Mouse (Mus musculus) liver, embryonic 13.5 days (tissue): ENCODE data around the gene Pde3a. TPM values are rescaled to one million over a fixed set of nuclear protein-coding genes. Genes with fewer than 3 reads are reported as not detected.

ENCODE experiments used
- ATAC-seq: fragments of 200-750 bp; cut with Nextera tagmentation; 2 replicates; pipeline ENCODE4 v1.8.0; 2017; ENCODE audit warnings: low read depth, mild to moderate bottlenecking, moderate number of reproducible peaks, moderate library complexity
- DNase-seq: peaks from one replicate; pipeline ENCODE4 v3.0.0; 2022
- H3K27ac ChIP-seq: fragments of 300-500 bp; sonication (generic); 2 replicates; pipeline ENCODE4 v1.5.1; 2015; ENCODE audit warnings: moderate library complexity, mild to moderate bottlenecking, inconsistent platforms
- H3K27me3 ChIP-seq: fragments of 300-500 bp; sonication (generic); 2 replicates; pipeline ENCODE4 v1.6.1; 2015; ENCODE audit warnings: mild to moderate bottlenecking, inconsistent platforms
- H3K36me3 ChIP-seq: fragments of 300-500 bp; sonication (generic); 2 replicates; pipeline ENCODE4 v1.6.1; 2015; ENCODE audit warnings: mild to moderate bottlenecking, inconsistent platforms
- H3K4me1 ChIP-seq: fragments of 300-500 bp; sonication (generic); replicated peaks from 2 replicates; pipeline ENCODE4 v1.6.1; 2015; ENCODE audit warnings: inconsistent platforms
- H3K4me2 ChIP-seq: fragments of 300-500 bp; sonication (generic); 2 replicates; pipeline ENCODE4 v1.6.1; 2015; ENCODE audit warnings: inconsistent platforms, mild to moderate bottlenecking, moderate library complexity
- H3K4me3 ChIP-seq: fragments of 300-500 bp; sonication (generic); replicated peaks from 2 replicates; pipeline ENCODE4 v1.5.1; 2015; ENCODE audit warnings: mild to moderate bottlenecking, inconsistent platforms
- H3K9ac ChIP-seq: fragments of 300-500 bp; sonication (generic); 2 replicates; pipeline ENCODE4 v1.6.1; 2015; ENCODE audit warnings: mild to moderate bottlenecking, inconsistent platforms
- H3K9me3 ChIP-seq: fragments of 300-500 bp; sonication (generic); replicated peaks from 2 replicates; pipeline ENCODE4 v1.6.1; 2016; ENCODE audit warnings: inconsistent platforms
- WGBS: fragments of 180-500 bp; shearing (Covaris S2); methylation state at CpG from one replicate; pipeline ENCODE4 v1.1.7; 2015; ENCODE audit not compliant: insufficient replicate concordance; 5-methylcytosine and 5-hydroxymethylcytosine counted together
- polyA plus RNA-seq: library from polyadenylated mRNA; unstranded; fragments of >200 nt; fragmentation: Nextera tagmentation; extraction: Ambion mirVana; gene quantifications from 2 replicates; pipeline ENCODE4 v1.2.1, GENCODE M21; 2015

Gene Pde3a
- polyA plus RNA-seq, 1 experiment from 2014 or later = 1.2 TPM

GRCm38 (mm10) chr6:141372697-141373096 is 123.6 kb downstream of the Pde3a start:
- H3K4me1 ChIP-seq = no peaks in the 10 kb centered on the region
- WGBS = 33% methylated on average over 2 of the region's 2 CpGs
- DNase-seq = no peak

GRCm38 (mm10) chr6:141374469-141375057 is 125.5 kb downstream of the Pde3a start:
- Histone ChIP-seq H3K27me3 (no peaks in the 10 kb centered on the region), H3K4me1 (no peaks in the 10 kb centered on the region), H3K4me2 (no peak overlapping the region), H3K9ac (no peak overlapping the region), H3K4me3 (no peak overlapping the region), H3K36me3 (no peaks in the 10 kb centered on the region), H3K27ac (no peak overlapping the region), H3K9me3 (no peaks in the 10 kb centered on the region)
- no peak for DNase-seq
- no peak for ATAC-seq
- 44% methylated on average over 2 of the region's 2 CpGs for WGBS

More at GRCm38 (mm10) chr6:141372697-141373096, 123.6 kb downstream of the Pde3a start:
- Histone ChIP-seq H3K27me3 (no peaks in the 10 kb centered on the region), H3K9me3 (no peaks in the 10 kb centered on the region), H3K4me2 (no peak overlapping the region), H3K27ac (no peak overlapping the region), H3K36me3 (no peaks in the 10 kb centered on the region), H3K9ac (no peak overlapping the region), H3K4me3 (no peak overlapping the region)
- no peak for ATAC-seq

GRCm38 (mm10) chr6:141375155-141375554 is 126.1 kb downstream of the Pde3a start:
- H3K4me2 ChIP-seq = no peak overlapping the region
- DNase-seq (no peak), ATAC-seq (no peak)
- WGBS = 50% methylated on average over 4 of the region's 4 CpGs
- no peak overlapping the region for H3K9ac ChIP-seq
- no peaks in the 10 kb centered on the region for H3K27me3 ChIP-seq
- no peaks in the 10 kb centered on the region for H3K9me3 ChIP-seq
- H3K4me1 ChIP-seq = no peaks in the 10 kb centered on the region
- H3K27ac ChIP-seq = no peak overlapping the region
- H3K36me3 ChIP-seq = no peaks in the 10 kb centered on the region
- no peak overlapping the region for H3K4me3 ChIP-seq

- Histone ChIP-seq H3K27me3 (no peaks in the 10 kb centered on the region), H3K9ac (no peak overlapping the region), H3K4me1 (no peaks in the 10 kb centered on the region; the same call in 1 of the 2 replicates), H3K9me3 (no peaks in the 10 kb centered on the region), H3K4me3 (no peak overlapping the region), H3K27ac (no peak overlapping the region), H3K4me2 (no peak overlapping the region), H3K36me3 (no peaks in the 10 kb centered on the region)
- 54% methylated on average over 12 of the region's 12 CpGs for WGBS
- ATAC-seq (no peak), DNase-seq (no peak)
Observed at GRCm38 (mm10) chr6:141380927-141381326, 131.9 kb downstream of the Pde3a start.

- Histone ChIP-seq H3K27ac (no peak overlapping the region), H3K9ac (no peak overlapping the region), H3K9me3 (no peaks in the 10 kb centered on the region), H3K36me3 (no peaks in the 10 kb centered on the region), H3K27me3 (no peaks in the 10 kb centered on the region), H3K4me3 (no peak overlapping the region), H3K4me1 (no peaks in the 10 kb centered on the region; the same call in 1 of the 2 replicates), H3K4me2 (no peak overlapping the region)
- WGBS = 60% methylated on average over 8 of the region's 8 CpGs
- ATAC-seq (peak; percentile 50), DNase-seq (no peak)
Observed at GRCm38 (mm10) chr6:141381473-141381872, 132.4 kb downstream of the Pde3a start.

- Histone ChIP-seq H3K27ac (no peak overlapping the region), H3K9me3 (no peaks in the 10 kb centered on the region), H3K9ac (no peak overlapping the region), H3K27me3 (no peaks in the 10 kb centered on the region), H3K4me3 (no peak overlapping the region), H3K36me3 (no peaks in the 10 kb centered on the region), H3K4me2 (no peak overlapping the region), H3K4me1 (no peaks in the 10 kb centered on the region; the same call in 1 of the 2 replicates)
- ATAC-seq = no peak
- WGBS = 73% methylated on average over 4 of the region's 4 CpGs
- no peak for DNase-seq
Observed at GRCm38 (mm10) chr6:141381881-141382370, 132.9 kb downstream of the Pde3a start.

GRCm38 (mm10) chr6:141388104-141388503 is 139.0 kb downstream of the Pde3a start:
- Histone ChIP-seq H3K4me1 (no peaks in the 10 kb centered on the region), H3K4me2 (no peak overlapping the region), H3K9ac (no peak overlapping the region), H3K36me3 (no peaks in the 10 kb centered on the region), H3K4me3 (no peak overlapping the region), H3K27ac (no peak overlapping the region), H3K27me3 (no peaks in the 10 kb centered on the region), H3K9me3 (no peaks in the 10 kb centered on the region)
- DNase-seq (no peak), ATAC-seq (no peak)
- WGBS = 62% methylated on average over 5 of the region's 5 CpGs

- DNase-seq (no peak), ATAC-seq (no peak)
- Histone ChIP-seq H3K36me3 (no peaks in the 10 kb centered on the region), H3K4me3 (no peak overlapping the region), H3K9me3 (no peaks in the 10 kb centered on the region), H3K27me3 (no peaks in the 10 kb centered on the region), H3K4me1 (no peaks in the 10 kb centered on the region), H3K27ac (no peak overlapping the region), H3K9ac (no peak overlapping the region), H3K4me2 (no peak overlapping the region)
- WGBS = 77% methylated on average over 3 of the region's 3 CpGs
Observed at GRCm38 (mm10) chr6:141395926-141396325, 146.9 kb downstream of the Pde3a start.

GRCm38 (mm10) chr6:141399411-141399810 is 150.3 kb downstream of the Pde3a start:
- no peak for ATAC-seq

GRCm38 (mm10) chr6:141403943-141404342 is 154.9 kb downstream of the Pde3a start:
- H3K4me3 ChIP-seq = no peak overlapping the region
- H3K9ac ChIP-seq = no peak overlapping the region
- H3K27me3 ChIP-seq = no peaks in the 10 kb centered on the region
- H3K4me1 ChIP-seq = no peaks in the 10 kb centered on the region
- H3K9me3 ChIP-seq = no peaks in the 10 kb centered on the region
- WGBS = 52% methylated on average over 2 of the region's 2 CpGs
- H3K4me2 ChIP-seq = no peak overlapping the region
- DNase-seq = no peak
- ATAC-seq = no peak
- H3K27ac ChIP-seq = no peak overlapping the region
- H3K36me3 ChIP-seq = no peaks in the 10 kb centered on the region

More at GRCm38 (mm10) chr6:141399411-141399810, 150.3 kb downstream of the Pde3a start:
- no peak overlapping the region for H3K4me3 ChIP-seq
- no peak overlapping the region for H3K4me2 ChIP-seq
- no peaks in the 10 kb centered on the region for H3K36me3 ChIP-seq
- no peak overlapping the region for H3K9ac ChIP-seq
- 61% methylated on average over 4 of the region's 4 CpGs for WGBS
- H3K27me3 ChIP-seq = no peaks in the 10 kb centered on the region
- no peaks in the 10 kb centered on the region for H3K4me1 ChIP-seq
- no peak overlapping the region for H3K27ac ChIP-seq
- H3K9me3 ChIP-seq = no peaks in the 10 kb centered on the region
- no peak for DNase-seq

- H3K27me3 ChIP-seq = no peaks in the 10 kb centered on the region
- H3K4me1 ChIP-seq = no peaks in the 10 kb centered on the region
- DNase-seq = no peak
- no peaks in the 10 kb centered on the region for H3K9me3 ChIP-seq
- H3K4me2 ChIP-seq = no peak overlapping the region
- no peak overlapping the region for H3K9ac ChIP-seq
- H3K4me3 ChIP-seq = no peak overlapping the region
- H3K27ac ChIP-seq = no peak overlapping the region
- WGBS = 61% methylated on average over 7 of the region's 7 CpGs
- no peak for ATAC-seq
- H3K36me3 ChIP-seq = no peaks in the 10 kb centered on the region
Observed at GRCm38 (mm10) chr6:141404649-141405048, 155.6 kb downstream of the Pde3a start.

- Histone ChIP-seq H3K27me3 (no peaks in the 10 kb centered on the region), H3K9ac (no peak overlapping the region), H3K36me3 (no peaks in the 10 kb centered on the region), H3K9me3 (no peaks in the 10 kb centered on the region), H3K4me3 (no peak overlapping the region), H3K27ac (no peak overlapping the region), H3K4me2 (no peak overlapping the region), H3K4me1 (no peaks in the 10 kb centered on the region)
- ATAC-seq (no peak), DNase-seq (no peak)
- 57% methylated on average over 5 of the region's 5 CpGs for WGBS
Observed at GRCm38 (mm10) chr6:141405496-141405895, 156.4 kb downstream of the Pde3a start.
